Mouse (Mus musculus): ENCODE results near the gene Rft1.

- TF ChIP-seq CTCF (IDR thresholded peaks at IDR 0.05 in 2 of 3, conservative IDR thresholded peaks at IDR 0.05 in 1 of 3; ENCODE audit: control insufficient read depth in 1 of 3, insufficient read depth in 1 of 3, low read depth in 2 of 3, low read length in 3 of 3, poor library complexity in 1 of 3, severe bottlenecking in 1 of 3) (no peak), MYC (IDR thresholded peaks at IDR 0.05; ENCODE audit: low read depth, low read length) (no peak), ETS1 (IDR thresholded peaks at IDR 0.05; ENCODE audit: low read depth, low read length) (no peak), GABPA (IDR thresholded peaks at IDR 0.05; ENCODE audit: low read depth, low read length) (no peak), POLR2A (IDR thresholded peaks at IDR 0.05; ENCODE audit: control insufficient read depth in 1 of 2, insufficient read depth in 1 of 2, low read depth in 1 of 2, low read length in 2 of 2, poor library complexity in 1 of 2) (peak in 1 of 2 experiments; percentile 67; a peak in 2 of 4 replicates), TCF12 (IDR thresholded peaks at IDR 0.05; ENCODE audit: low read depth, low read length) (no peak), MAFK (IDR thresholded peaks at IDR 0.05; ENCODE audit: borderline replicate concordance, low read depth, low read length) (no peak), EP300 (IDR thresholded peaks at IDR 0.05; ENCODE audit: low read depth in 1 of 2, low read length in 2 of 2) (no peak), USF2 (IDR thresholded peaks at IDR 0.05; ENCODE audit: borderline replicate concordance in 1 of 2, insufficient read depth in 1 of 2, low read depth in 1 of 2, low read length in 2 of 2) (no peak), CHD2 (IDR thresholded peaks at IDR 0.05; ENCODE audit: low read length) (no peak), SMC3 (IDR thresholded peaks at IDR 0.05; ENCODE audit: low read depth, low read length) (no peak), POLR2AphosphoS5 (IDR thresholded peaks at IDR 0.05; ENCODE audit: borderline replicate concordance, low read depth, low read length) (no peak)
Observed at GRCm38 (mm10) chr14:30715618-30716050, 61.5 kb downstream of the Rft1 start.
